In the genomic region with DNA sequence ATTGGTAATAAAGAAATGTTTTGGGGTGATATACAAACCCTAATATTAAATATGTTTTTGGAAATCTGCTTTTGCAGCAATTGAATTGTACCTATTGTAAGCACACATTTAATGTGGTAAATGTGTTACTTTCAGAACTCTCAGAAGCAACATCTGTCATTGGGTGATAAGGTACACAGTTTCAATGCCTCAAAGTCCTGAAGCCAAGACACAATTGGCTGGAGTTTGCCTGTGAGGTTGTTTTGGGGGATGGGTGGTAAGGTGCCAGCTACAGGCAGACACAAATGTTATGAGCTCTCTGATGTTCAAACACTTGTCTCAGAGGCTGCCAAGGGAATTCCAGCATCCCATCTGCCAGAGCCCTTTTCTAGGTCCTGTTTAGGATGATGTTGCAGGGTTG, we compare ENCODE assay signal across 26 mouse cellular contexts.
DNase-seq lines count a peak whose midpoint lies in the region; ATAC-seq lines count a peak whose summit lies in the region.
"Had no signal": no experiment of that assay in that cellular context is flagged by ENCODE, and none has a peak within 500 bp of the region (broad histone marks: within the 10 kb centered on the region; RNA-seq: fewer than 3 reads in every experiment).

No protein-coding gene starts in this region.

- peak; percentile 11 for DNase-seq in forebrain, embryonic 14.5 days (ENCODE audit: low spot score)
- DNase-seq in forebrain, embryonic 11.5 days (ENCODE audit: low spot score), result no peak
- DNase-seq in brain, adult 2 months (ENCODE audit: low read depth, low spot score), result peak; percentile 7
- no peak for DNase-seq in thymus, postnatal 36 days
- DNase-seq: adrenal gland, adult 8-10 months; adrenal gland, postnatal 14 days; adrenal gland, postnatal 36 days; B cell, adult 2 months; cerebellum, adult 11 months; cerebellum, adult 18-20 months; cerebellum, adult 8-10 months; cerebellum, adult 9-11 months; cerebellum, postnatal 14 days; cerebellum, postnatal 36 days; embryo, embryonic 11 days had no signal

- no peaks in the 10 kb centered on the region for H3K36me3 ChIP-seq in forebrain, embryonic 14.5 days (ENCODE audit: control insufficient read depth, insufficient read depth, low read length)
- H3K36me3 ChIP-seq in forebrain, embryonic 11.5 days (ENCODE audit: control insufficient read depth, insufficient read depth, low read length), result no peaks in the 10 kb centered on the region
- H3K36me3 ChIP-seq: embryonic facial prominence, embryonic 13.5 days; embryonic facial prominence, embryonic 15.5 days; forebrain, embryonic 10.5 days; G1E had no signal

- no peak overlapping the region for H3K4me2 ChIP-seq in forebrain, embryonic 14.5 days (ENCODE audit: low read length)
- no peak overlapping the region for H3K4me2 ChIP-seq in forebrain, embryonic 11.5 days (ENCODE audit: low read depth, low read length, severe bottlenecking)
- H3K4me2 ChIP-seq: embryonic facial prominence, embryonic 13.5 days; embryonic facial prominence, embryonic 15.5 days; forebrain, embryonic 13.5 days had no signal

- H3K27me3 ChIP-seq in forebrain, embryonic 14.5 days (replicated peaks; ENCODE audit: control insufficient read depth, insufficient read depth, low read length), result no peaks in the 10 kb centered on the region
- H3K27me3 ChIP-seq in forebrain, embryonic 11.5 days (ENCODE audit: control insufficient read depth, insufficient read depth, low read length), result no peaks in the 10 kb centered on the region
- H3K27me3 ChIP-seq: embryonic facial prominence, embryonic 13.5 days; embryonic facial prominence, embryonic 15.5 days; forebrain, embryonic 13.5 days; Patski had no signal

- H3K4me3 ChIP-seq in forebrain, embryonic 14.5 days (ENCODE audit: low read depth, low read length), result no peak overlapping the region
- no peak overlapping the region for H3K4me3 ChIP-seq in forebrain, embryonic 11.5 days (ENCODE audit: low read depth, low read length)
- H3K4me3 ChIP-seq: embryonic facial prominence, embryonic 13.5 days; embryonic facial prominence, embryonic 15.5 days; forebrain, embryonic 10.5 days; forebrain, embryonic 13.5 days had no signal

- no peaks in the 10 kb centered on the region for H3K4me1 ChIP-seq in forebrain, embryonic 14.5 days (ENCODE audit: control insufficient read depth, insufficient read depth, low read length)
- no peaks in the 10 kb centered on the region for H3K4me1 ChIP-seq in forebrain, embryonic 11.5 days (replicated peaks; ENCODE audit: control insufficient read depth, insufficient read depth, low read length)
- H3K4me1 ChIP-seq: embryonic facial prominence, embryonic 13.5 days; embryonic facial prominence, embryonic 15.5 days had no signal

- no peaks in the 10 kb centered on the region for H3K9me3 ChIP-seq in forebrain, embryonic 14.5 days (replicated peaks; ENCODE audit: control insufficient read depth, low read length)
- no peaks in the 10 kb centered on the region for H3K9me3 ChIP-seq in forebrain, embryonic 11.5 days (ENCODE audit: control insufficient read depth, low read length)
- H3K9me3 ChIP-seq: embryonic facial prominence, embryonic 13.5 days; embryonic facial prominence, embryonic 15.5 days; forebrain, embryonic 10.5 days; forebrain, embryonic 13.5 days had no signal

- no peak overlapping the region for H3K27ac ChIP-seq in forebrain, embryonic 14.5 days (ENCODE audit: low read depth, low read length)
- no peak overlapping the region for H3K27ac ChIP-seq in forebrain, embryonic 11.5 days (ENCODE audit: low read depth, low read length)
- H3K27ac ChIP-seq: embryonic facial prominence, embryonic 13.5 days; embryonic facial prominence, embryonic 15.5 days; forebrain, embryonic 10.5 days; forebrain, embryonic 13.5 days had no signal

- H3K9ac ChIP-seq in forebrain, embryonic 14.5 days (ENCODE audit: low read length), result no peak overlapping the region
- H3K9ac ChIP-seq in forebrain, embryonic 11.5 days (ENCODE audit: low read length), result no peak overlapping the region
- H3K9ac ChIP-seq: embryonic facial prominence, embryonic 13.5 days; embryonic facial prominence, embryonic 15.5 days; forebrain, embryonic 13.5 days had no signal

- peak; percentile 42; the same call in 1 of the 2 replicates for ATAC-seq in forebrain, embryonic 14.5 days
- ATAC-seq in forebrain, embryonic 11.5 days (replicated peaks; ENCODE audit: low FRiP score), result no peak
- peak; percentile 69 for ATAC-seq in megakaryocyte progenitor cell, adult 5-6 weeks (replicated peaks; ENCODE audit: poor library complexity)
- no peak for ATAC-seq in erythroblast, adult 5-6 weeks (replicated peaks; ENCODE audit: low FRiP score, poor library complexity, severe bottlenecking)
- ATAC-seq: activated CD4-positive, CD25-positive, alpha-beta regulatory T cell, adult 4 months; CD4-positive, CD25-positive, alpha-beta regulatory T cell, adult 4 months; forebrain, embryonic 13.5 days; forebrain, embryonic 16.5 days; Patski had no signal

Comparison
In these comparisons a context has a peak if more than half of its experiments do, and no peak if none do; other contexts are left out.
1. ATAC-seq: peak in forebrain, embryonic 14.5 days (single experiment) and megakaryocyte progenitor cell, adult 5-6 weeks (single experiment); none in forebrain, embryonic 11.5 days (single experiment) and erythroblast, adult 5-6 weeks (single experiment).
2. DNase-seq: peak in forebrain, embryonic 14.5 days (single experiment) and brain, adult 2 months (single experiment); none in forebrain, embryonic 11.5 days (single experiment) and thymus, postnatal 36 days (0 of 2).